Mouse (Mus musculus): ENCODE results near the gene Pank2.

DNA sequence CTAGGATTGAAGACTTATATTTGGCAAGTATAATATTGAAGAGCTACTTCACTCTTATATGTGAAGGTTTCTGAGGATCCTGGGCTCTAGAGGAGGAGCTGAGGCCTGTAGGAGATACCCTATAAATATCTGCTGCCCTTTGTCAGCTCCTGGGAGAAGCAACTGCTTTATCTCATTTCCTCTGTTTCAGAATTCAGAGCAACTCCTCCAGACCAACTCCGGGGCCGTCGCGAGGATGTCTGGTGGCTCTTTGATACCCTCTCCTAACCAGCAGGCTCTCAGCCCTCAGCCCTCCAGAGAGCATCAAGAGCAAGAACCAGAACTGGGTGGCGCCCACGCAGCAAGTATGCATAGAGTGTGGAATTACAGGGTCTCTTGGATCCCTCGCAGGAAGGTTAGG, 19.4 kb upstream of the Pank2 start:
- no peak for TF ChIP-seq NELFE (IDR thresholded peaks at IDR 0.05; ENCODE audit: low read depth, low read length)
- no peak for TF ChIP-seq MAFK (IDR thresholded peaks at IDR 0.05; ENCODE audit: borderline replicate concordance, low read depth, low read length)
- no peak for TF ChIP-seq MAX (IDR thresholded peaks at IDR 0.05; ENCODE audit: low read length)
- no peak for TF ChIP-seq POLR2A (IDR thresholded peaks at IDR 0.05; ENCODE audit: control insufficient read depth in 1 of 2, insufficient read depth in 1 of 2, low read depth in 1 of 2, low read length in 2 of 2, poor library complexity in 1 of 2)
